22 mouse cellular contexts compared by ENCODE assay signal in genomic region chr13:63644308-63644707, GRCm38 (mm10).
"Had no signal": no experiment of that assay in that cellular context is flagged by ENCODE, and none has a peak within 500 bp of the region (broad histone marks: within the 10 kb centered on the region; RNA-seq: fewer than 3 reads in every experiment).

No protein-coding gene starts in this region.

- H3K9ac ChIP-seq: limb, embryonic 12.5 days; liver, embryonic 12.5 days; liver, embryonic 15.5 days; lung, embryonic 15.5 days; neural tube, embryonic 12.5 days; neural tube, embryonic 15.5 days had no signal

- H3K4me1 ChIP-seq: liver, embryonic 12.5 days; liver, embryonic 15.5 days had no signal

- H3K4me3 ChIP-seq: left cerebral cortex, adult 2 months; limb, embryonic 12.5 days; liver, embryonic 12.5 days; liver, embryonic 15.5 days; lung, embryonic 15.5 days; neural tube, embryonic 12.5 days; neural tube, embryonic 15.5 days had no signal

- ATAC-seq: liver, embryonic 12.5 days had no signal

- H3K36me3 ChIP-seq: limb, embryonic 12.5 days; liver, embryonic 12.5 days; liver, embryonic 15.5 days; lung, embryonic 15.5 days; neural tube, embryonic 12.5 days; neural tube, embryonic 15.5 days had no signal

- DNase-seq: kidney, postnatal 10 days; kidney, postnatal 36 days; layer of hippocampus, postnatal 36 days; liver; lung, adult 18-20 months; lung, postnatal 14 days; lung, postnatal 4 days; midbrain, embryonic 14.5 days; right cerebral cortex, adult 18-20 months; right cerebral cortex, postnatal 14 days; right cerebral cortex, postnatal 4 days; thymus, adult 2 months; thymus, postnatal 25 days had no signal

- H3K9me3 ChIP-seq: limb, embryonic 12.5 days; liver, embryonic 12.5 days; liver, embryonic 15.5 days; lung, embryonic 15.5 days; neural tube, embryonic 12.5 days; neural tube, embryonic 15.5 days had no signal

- H3K27me3 ChIP-seq: limb, embryonic 12.5 days; liver, embryonic 12.5 days; liver, embryonic 15.5 days; lung, embryonic 15.5 days; neural tube, embryonic 12.5 days; neural tube, embryonic 15.5 days had no signal

- H3K27ac ChIP-seq: left cerebral cortex, adult 2 months; liver, embryonic 12.5 days; liver, embryonic 15.5 days; neural tube, embryonic 12.5 days; stomach, postnatal 0 days had no signal

- H3K4me2 ChIP-seq: limb, embryonic 12.5 days; liver, embryonic 12.5 days; liver, embryonic 15.5 days; lung, embryonic 15.5 days; midbrain, embryonic 11.5 days; neural tube, embryonic 12.5 days; neural tube, embryonic 15.5 days had no signal
